Mouse (Mus musculus) hindbrain, embryonic 13.5 days (tissue): Measurements from ENCODE around the gene 4933405L10Rik. TPM values are rescaled to one million over a fixed set of nuclear protein-coding genes. Genes with fewer than 3 reads are reported as not detected.

Experiments
- ATAC-seq: fragments of 200-750 bp; cut with Nextera tagmentation; 2 replicates; pipeline ENCODE4 v1.8.0; 2017; ENCODE audit warnings: moderate TSS enrichment; ENCODE audit not compliant: low FRiP score
- H3K27ac ChIP-seq: fragments of 300-500 bp; sonication (generic); 2 replicates; pipeline ENCODE4 v1.5.1; 2015; ENCODE audit warnings: inconsistent platforms, mild to moderate bottlenecking, moderate library complexity
- H3K27me3 ChIP-seq: fragments of 300-500 bp; sonication (generic); 2 replicates; pipeline ENCODE4 v1.6.1; 2015; ENCODE audit warnings: mild to moderate bottlenecking, inconsistent platforms
- H3K36me3 ChIP-seq: fragments of 300-500 bp; sonication (generic); 2 replicates; pipeline ENCODE4 v1.6.1; 2015; ENCODE audit warnings: mild to moderate bottlenecking, inconsistent platforms
- H3K4me1 ChIP-seq: fragments of 300-500 bp; sonication (generic); replicated peaks from 2 replicates; pipeline ENCODE4 v1.6.1; 2015; ENCODE audit warnings: inconsistent platforms
- H3K4me2 ChIP-seq: fragments of 300-500 bp; sonication (generic); 2 replicates; pipeline ENCODE4 v1.6.1; 2015; ENCODE audit warnings: inconsistent platforms, mild to moderate bottlenecking, moderate library complexity
- H3K4me3 ChIP-seq: fragments of 300-500 bp; sonication (generic); 2 replicates; pipeline ENCODE4 v1.5.1; 2015; ENCODE audit warnings: mild to moderate bottlenecking, inconsistent platforms
- H3K9ac ChIP-seq: fragments of 300-500 bp; sonication (generic); 2 replicates; pipeline ENCODE4 v1.6.1; 2015; ENCODE audit warnings: mild to moderate bottlenecking, inconsistent platforms
- H3K9me3 ChIP-seq: fragments of 300-500 bp; sonication (generic); 2 replicates; pipeline ENCODE4 v1.6.1; 2016; ENCODE audit warnings: inconsistent platforms
- WGBS: fragments of 180-500 bp; shearing (Covaris S2); methylation state at CpG from one replicate; pipeline ENCODE4 v1.1.7; 2015; 5-methylcytosine and 5-hydroxymethylcytosine counted together
- polyA plus RNA-seq: library from polyadenylated mRNA; unstranded; fragments of >200 nt; fragmentation: Nextera tagmentation; extraction: Ambion mirVana; gene quantifications from 2 replicates; pipeline ENCODE4 v1.2.1, GENCODE M21; 2015

Gene 4933405L10Rik
- polyA plus RNA-seq, 1 experiment from 2014 or later: 0.16 TPM

GRCm38 (mm10) chr8:105725726-105726125 lies 18.3 kb downstream of the 4933405L10Rik start:
- no peak overlapping the region for H3K4me3 ChIP-seq
- no peak for ATAC-seq
- no peaks in the 10 kb centered on the region for H3K27me3 ChIP-seq
- no peak overlapping the region for H3K4me2 ChIP-seq
- no peak overlapping the region for H3K27ac ChIP-seq
- 87% methylated on average over 5 of the region's 5 CpGs for WGBS
- H3K9ac ChIP-seq: no peak overlapping the region
- H3K4me1 ChIP-seq: no peaks in the 10 kb centered on the region
- peaks cover 74% of the 10 kb centered on the region for H3K36me3 ChIP-seq
- no peaks in the 10 kb centered on the region for H3K9me3 ChIP-seq

- Histone ChIP-seq H3K9ac (no peak overlapping the region), H3K27ac (peak overlapping the region; percentile 44; the same call in 1 of the 2 replicates), H3K9me3 (no peaks in the 10 kb centered on the region), H3K4me1 (no peaks in the 10 kb centered on the region), H3K4me3 (no peak overlapping the region), H3K27me3 (no peaks in the 10 kb centered on the region), H3K36me3 (peaks cover 64% of the 10 kb centered on the region), H3K4me2 (no peak overlapping the region)
- 90% methylated on average over 18 of the region's 18 CpGs for WGBS
- no peak for ATAC-seq
Observed at GRCm38 (mm10) chr8:105727397-105728124, 20.1 kb downstream of the 4933405L10Rik start.

- H3K27ac ChIP-seq: no peak overlapping the region
- 95% methylated on average over 5 of the region's 5 CpGs for WGBS
Observed at GRCm38 (mm10) chr8:105732186-105732585, 24.7 kb downstream of the 4933405L10Rik start.

GRCm38 (mm10) chr8:105739216-105739615 lies 31.8 kb downstream of the 4933405L10Rik start:
- Histone ChIP-seq H3K4me1 (no peaks in the 10 kb centered on the region; the same call in 1 of the 2 replicates), H3K9ac (no peak overlapping the region), H3K4me2 (no peak overlapping the region), H3K27ac (no peak overlapping the region), H3K9me3 (no peaks in the 10 kb centered on the region), H3K36me3 (peaks cover 9% of the 10 kb centered on the region; the same call in 1 of the 2 replicates), H3K4me3 (no peak overlapping the region), H3K27me3 (no peaks in the 10 kb centered on the region)
- no peak for ATAC-seq
- WGBS: 95% methylated on average over 5 of the region's 5 CpGs

More at GRCm38 (mm10) chr8:105732186-105732585, 24.7 kb downstream of the 4933405L10Rik start:
- Histone ChIP-seq H3K4me1 (no peaks in the 10 kb centered on the region; the same call in 1 of the 2 replicates), H3K36me3 (peaks cover 29% of the 10 kb centered on the region), H3K9ac (no peak overlapping the region), H3K4me3 (no peak overlapping the region), H3K4me2 (no peak overlapping the region), H3K27me3 (no peaks in the 10 kb centered on the region), H3K9me3 (no peaks in the 10 kb centered on the region)
- no peak for ATAC-seq

- ATAC-seq: no peak
- H3K4me2 ChIP-seq: no peak overlapping the region
- peaks cover 10% of the 10 kb centered on the region for H3K4me1 ChIP-seq
- peaks cover 5% of the 10 kb centered on the region; the same call in 1 of the 2 replicates for H3K36me3 ChIP-seq
- no peak overlapping the region for H3K9ac ChIP-seq
- H3K27me3 ChIP-seq: no peaks in the 10 kb centered on the region
- H3K27ac ChIP-seq: no peak overlapping the region
- 91% methylated on average over 4 of the region's 4 CpGs for WGBS
- H3K4me3 ChIP-seq: no peak overlapping the region
- no peaks in the 10 kb centered on the region for H3K9me3 ChIP-seq
Observed at GRCm38 (mm10) chr8:105743301-105743700, 35.8 kb downstream of the 4933405L10Rik start.

GRCm38 (mm10) chr8:105750606-105751005 lies 43.2 kb downstream of the 4933405L10Rik start:
- peaks cover 68% of the 10 kb centered on the region for H3K4me1 ChIP-seq
- WGBS: 15% methylated on average over 11 of the region's 11 CpGs

GRCm38 (mm10) chr8:105753916-105754315 lies 46.5 kb downstream of the 4933405L10Rik start:
- WGBS: 79% methylated on average over 2 of the region's 2 CpGs
- Histone ChIP-seq H3K4me2 (no peak overlapping the region), H3K4me1 (peaks cover 72% of the 10 kb centered on the region)

More at GRCm38 (mm10) chr8:105750606-105751005, 43.2 kb downstream of the 4933405L10Rik start:
- Histone ChIP-seq H3K9ac (peak overlapping the region; percentile 58; the same call in 1 of the 2 replicates), H3K4me3 (peak overlapping the region; percentile 16), H3K36me3 (peaks cover 4% of the 10 kb centered on the region; the same call in 1 of the 2 replicates), H3K27me3 (no peaks in the 10 kb centered on the region), H3K4me2 (peak overlapping the region; percentile 40), H3K9me3 (no peaks in the 10 kb centered on the region), H3K27ac (peak overlapping the region; percentile 72)
- ATAC-seq: peak; percentile 36; the same call in 1 of the 2 replicates

GRCm38 (mm10) chr8:105754688-105755087 lies 47.2 kb downstream of the 4933405L10Rik start:
- no peaks in the 10 kb centered on the region for H3K27me3 ChIP-seq
- H3K4me1 ChIP-seq: peaks cover 73% of the 10 kb centered on the region
- WGBS: 87% methylated on average over 2 of the region's 2 CpGs
- H3K27ac ChIP-seq: no peak overlapping the region
- no peak for ATAC-seq
- H3K9me3 ChIP-seq: no peaks in the 10 kb centered on the region
- H3K36me3 ChIP-seq: peaks cover 4% of the 10 kb centered on the region; the same call in 1 of the 2 replicates
- H3K4me3 ChIP-seq: no peak overlapping the region
- no peak overlapping the region for H3K4me2 ChIP-seq
- H3K9ac ChIP-seq: no peak overlapping the region

More at GRCm38 (mm10) chr8:105753916-105754315, 46.5 kb downstream of the 4933405L10Rik start:
- Histone ChIP-seq H3K27ac (no peak overlapping the region), H3K9ac (no peak overlapping the region), H3K9me3 (no peaks in the 10 kb centered on the region), H3K27me3 (no peaks in the 10 kb centered on the region), H3K36me3 (peaks cover 4% of the 10 kb centered on the region; the same call in 1 of the 2 replicates), H3K4me3 (no peak overlapping the region)
- no peak for ATAC-seq

- peak overlapping the region; percentile 71 for H3K4me2 ChIP-seq
Observed at GRCm38 (mm10) chr8:105757796-105758276, 50.4 kb downstream of the 4933405L10Rik start.

GRCm38 (mm10) chr8:105758277-105759108 lies 51.0 kb downstream of the 4933405L10Rik start, which contains the start of gene Gfod2:
Gene Gfod2 (minus strand): TSS chr8:105758664.
- peaks cover 40% of the 10 kb centered on the region for H3K4me1 ChIP-seq
- peak; percentile 98 for ATAC-seq
- peak within 1 kb of the TSS; percentile 71 for H3K4me2 ChIP-seq
- peaks cover 4% of the 10 kb centered on the region; the same call in 1 of the 2 replicates for H3K36me3 ChIP-seq
- peak within 1 kb of the TSS; percentile 96 for H3K27ac ChIP-seq
- WGBS: 3% methylated on average over 54 of the region's 57 CpGs
- H3K9ac ChIP-seq: peak within 1 kb of the TSS; percentile 92
- H3K4me3 ChIP-seq: peak within 1 kb of the TSS; percentile 98
- no peaks in the 10 kb centered on the region for H3K27me3 ChIP-seq
- H3K9me3 ChIP-seq: no peaks in the 10 kb centered on the region

More at GRCm38 (mm10) chr8:105757796-105758276, 50.4 kb downstream of the 4933405L10Rik start:
- peak overlapping the region; percentile 92 for H3K9ac ChIP-seq
- WGBS: 2% methylated on average over 12 of the region's 12 CpGs
- H3K36me3 ChIP-seq: peaks cover 4% of the 10 kb centered on the region; the same call in 1 of the 2 replicates
- no peaks in the 10 kb centered on the region for H3K27me3 ChIP-seq
- peak overlapping the region; percentile 96 for H3K27ac ChIP-seq
- H3K4me1 ChIP-seq: peaks cover 45% of the 10 kb centered on the region
- H3K4me3 ChIP-seq: peak overlapping the region; percentile 98
- H3K9me3 ChIP-seq: no peaks in the 10 kb centered on the region
- ATAC-seq: peak; percentile 65; the same call in 1 of the 2 replicates
